Mouse (Mus musculus) heart, postnatal 14 days (tissue): ENCODE measurements around the gene Mfge8. TPM values are rescaled to one million over a fixed set of nuclear protein-coding genes. Genes with fewer than 3 reads are reported as not detected.

Experiments
- DNase-seq, 2 experiments: peaks; one replicate each; pipeline ENCODE4 v3.0.0; 2021 to 2022
- intact Hi-C: fragments of 180-260 bp; cut with DNase I; formaldehyde crosslinking; loops from one replicate; pipeline ENCODE4 v1.15.1; 2025
- long read RNA-seq, 2 experiments: library from polyadenylated mRNA; stranded (forward); transcript quantifications; one replicate each; pipeline ENCODE4 v2.0.0; 2021
- total RNA-seq, 2 experiments: library from RNA; stranded (reverse); gene quantifications; 2 replicates each; pipeline ENCODE4 v1.2.3; 2021

The Mfge8 gene
- 100 to 1,000 TPM; 145 to 153 TPM for total RNA-seq
- long read RNA-seq, experiment 1, transcript Mfge8-201 (10 exons, 2,125 nt): minor isoform, 25 of 303 reads
- long read RNA-seq, experiment 1, transcript Mfge8-202 (9 exons, 2,008 nt): major isoform, 257 of 303 reads
- long read RNA-seq, experiment 1, transcript Mfge8-209 (6 exons, 2,330 nt): minor isoform, 8 of 303 reads
- long read RNA-seq, experiment 1, partial matches to known transcripts: 10 of 303 reads
- long read RNA-seq, experiment 1, other reads (novel, unspliced or antisense): 1 of 303 reads
- long read RNA-seq, experiment 2, transcript Mfge8-201 (10 exons, 2,125 nt): minor isoform, 25 of 250 reads
- long read RNA-seq, experiment 2, transcript Mfge8-202 (9 exons, 2,008 nt): major isoform, 210 of 250 reads
- long read RNA-seq, experiment 2, partial matches to known transcripts: 9 of 250 reads
- long read RNA-seq, experiment 2, other reads (novel, unspliced or antisense): 4 of 250 reads

- peak; percentile 93 to 95 for DNase-seq
- intact Hi-C loops: loop anchor here (5.0 kb wide), 1 partner anchor 44 kb away; no protein-coding TSS in a partner anchor
These were observed at the start of gene Mfge8 for GRCm38 (mm10) chr7:79148711-79149266. Gene Mfge8 (minus strand): TSS chr7:79149060.

DNA sequence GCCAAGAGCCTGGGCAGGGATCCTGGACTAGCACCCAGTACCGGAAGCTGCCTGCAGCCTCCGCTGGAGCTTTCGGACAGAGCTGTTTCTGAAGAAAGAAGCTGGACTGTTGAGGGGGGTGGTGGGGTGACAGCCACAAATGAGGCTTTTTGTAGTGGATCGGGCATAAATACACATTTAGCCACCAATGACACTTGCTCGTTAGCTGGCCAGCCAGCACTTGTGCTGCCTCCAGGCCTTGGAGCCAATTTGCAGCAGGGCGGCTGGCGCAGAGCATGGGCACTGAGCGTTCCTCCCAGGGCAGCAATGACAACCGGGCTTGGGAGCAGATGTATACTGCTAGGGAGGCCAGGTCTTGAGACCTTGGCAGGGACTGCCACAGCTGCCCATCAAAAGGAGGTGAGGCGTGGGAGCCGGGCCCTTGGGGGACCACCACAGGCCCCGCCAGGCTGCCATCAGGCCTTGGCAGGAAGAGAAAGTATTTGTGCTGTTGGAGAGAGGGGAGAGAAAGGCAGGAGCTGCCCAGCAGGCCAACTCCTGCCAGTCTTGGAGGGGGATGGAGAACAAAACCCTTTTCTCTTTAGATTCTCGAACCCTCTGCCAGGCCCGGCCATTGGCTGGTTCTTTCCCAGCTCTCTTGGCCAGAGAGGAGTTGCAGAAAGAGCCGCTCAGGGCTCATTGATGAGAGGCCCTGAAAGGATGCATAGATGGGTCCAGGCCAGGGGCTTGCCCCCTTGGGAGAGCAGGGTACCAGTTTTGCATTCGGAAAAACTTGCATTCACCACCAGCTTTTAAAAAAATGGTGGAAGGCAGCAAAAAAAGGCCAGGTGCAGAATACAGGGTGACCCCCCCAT lies 45.9 kb upstream of the Mfge8 start:
- peak in 1 of 2 experiments; percentile 9 for DNase-seq
- intact Hi-C loops: loop anchor here (5.0 kb wide), 1 partner anchor 47 kb away; the partner anchor contains the start of gene Mfge8

- intact Hi-C loops: loop anchor here (5.0 kb wide), 1 partner anchor 47 kb away; the partner anchor contains the start of gene Mfge8
These were observed 45.1 kb upstream of the Mfge8 start for GRCm38 (mm10) chr7:79193936-79194335.

GRCm38 (mm10) chr7:79191501-79191900 lies 42.6 kb upstream of the Mfge8 start:
- no peak for DNase-seq
- intact Hi-C loops: loop anchor here (5.0 kb wide), 1 partner anchor 44 kb away; the partner anchor contains the start of gene Mfge8

More at GRCm38 (mm10) chr7:79193936-79194335, 45.1 kb upstream of the Mfge8 start:
- DNase-seq: no peak

DNA sequence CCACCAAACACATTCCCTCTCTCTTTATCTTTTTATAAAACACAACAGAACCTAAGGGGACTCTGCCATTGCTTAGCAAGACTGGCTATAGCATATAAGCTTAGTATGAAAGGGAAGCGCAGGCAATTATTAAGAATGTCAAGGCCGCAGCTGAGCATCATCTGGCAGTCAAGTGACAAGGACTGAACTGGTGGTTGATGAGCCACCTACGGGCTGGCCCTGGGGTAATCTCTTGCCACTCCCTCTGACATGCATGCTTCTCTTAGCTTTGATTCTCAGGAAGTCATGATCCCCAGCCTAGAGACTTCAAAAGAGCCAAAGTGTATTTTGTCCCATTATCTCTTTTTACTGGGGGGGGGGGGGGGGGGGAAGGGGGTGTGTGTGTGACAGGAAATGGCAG lies 41.7 kb upstream of the Mfge8 start:
- intact Hi-C loops: loop anchor here (5.0 kb wide), 1 partner anchor 43 kb away; the partner anchor contains the start of gene Mfge8
- DNase-seq: no peak

GRCm38 (mm10) chr7:79189211-79189610 lies 40.4 kb upstream of the Mfge8 start:
- DNase-seq: no peak
- intact Hi-C loops: no loop called here

DNA sequence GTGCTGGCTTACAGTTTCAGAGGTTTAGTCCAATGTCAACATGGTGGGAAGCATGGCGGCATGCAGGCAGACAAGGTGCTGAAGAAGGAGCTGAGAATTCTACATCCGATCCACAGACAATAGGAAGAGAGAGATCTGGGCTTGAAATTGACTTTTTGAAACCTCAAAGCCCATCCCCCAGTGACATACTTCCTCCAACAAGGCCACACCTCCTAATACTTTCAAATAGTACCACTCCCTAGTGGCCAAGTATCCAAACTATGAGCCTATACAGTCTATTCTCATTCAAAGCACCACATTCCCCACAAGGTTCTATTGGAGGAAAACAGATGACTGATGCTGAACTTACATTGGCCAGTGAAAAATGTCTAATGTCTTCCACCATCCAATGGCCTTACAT lies 38.7 kb upstream of the Mfge8 start:
- intact Hi-C loops: no loop called here
- DNase-seq: no peak

DNA sequence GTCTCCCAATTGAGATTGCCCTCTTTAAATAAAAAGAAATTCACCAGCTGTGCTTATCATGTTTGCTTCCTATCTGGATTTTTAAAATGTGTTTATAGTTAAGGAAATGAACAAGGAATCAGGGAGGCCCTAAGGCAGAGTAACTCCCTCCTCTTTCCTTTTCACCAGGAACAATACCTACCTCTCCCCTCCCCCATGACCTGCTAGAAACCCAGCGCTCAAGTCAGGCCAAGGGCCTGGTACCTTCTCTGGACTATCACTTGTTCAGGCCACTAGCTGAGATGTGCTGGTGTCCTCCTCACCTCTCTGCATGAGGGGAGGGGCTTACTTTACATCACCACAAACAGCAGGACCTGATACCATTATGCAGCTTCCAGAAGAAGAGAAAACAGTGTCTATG lies 34.6 kb upstream of the Mfge8 start:
- intact Hi-C loops: no loop called here
- no peak for DNase-seq

GRCm38 (mm10) chr7:79173800-79174199 lies 24.9 kb upstream of the Mfge8 start:
- no peak for DNase-seq
- intact Hi-C loops: no loop called here

DNA sequence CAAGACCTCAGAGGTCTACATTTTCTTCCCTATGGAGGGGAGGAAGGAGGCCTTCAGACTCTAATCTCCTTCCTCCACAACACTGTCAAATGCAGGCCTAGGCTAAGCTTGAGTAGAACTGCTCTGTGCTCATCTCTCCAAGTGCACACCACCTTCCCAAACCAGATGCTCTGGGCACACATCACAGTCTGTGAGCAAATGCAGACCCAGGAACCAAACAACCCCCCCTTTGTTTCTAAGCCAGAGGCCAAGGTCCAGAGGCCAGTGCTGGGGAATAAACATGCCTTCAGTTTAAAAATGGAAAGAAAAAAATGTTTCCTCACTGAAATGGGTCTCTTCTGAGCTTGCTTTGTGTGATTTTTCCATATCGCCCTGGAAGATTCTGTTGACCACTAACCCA lies 22.9 kb upstream of the Mfge8 start:
- no peak for DNase-seq
- intact Hi-C loops: no loop called here

DNA sequence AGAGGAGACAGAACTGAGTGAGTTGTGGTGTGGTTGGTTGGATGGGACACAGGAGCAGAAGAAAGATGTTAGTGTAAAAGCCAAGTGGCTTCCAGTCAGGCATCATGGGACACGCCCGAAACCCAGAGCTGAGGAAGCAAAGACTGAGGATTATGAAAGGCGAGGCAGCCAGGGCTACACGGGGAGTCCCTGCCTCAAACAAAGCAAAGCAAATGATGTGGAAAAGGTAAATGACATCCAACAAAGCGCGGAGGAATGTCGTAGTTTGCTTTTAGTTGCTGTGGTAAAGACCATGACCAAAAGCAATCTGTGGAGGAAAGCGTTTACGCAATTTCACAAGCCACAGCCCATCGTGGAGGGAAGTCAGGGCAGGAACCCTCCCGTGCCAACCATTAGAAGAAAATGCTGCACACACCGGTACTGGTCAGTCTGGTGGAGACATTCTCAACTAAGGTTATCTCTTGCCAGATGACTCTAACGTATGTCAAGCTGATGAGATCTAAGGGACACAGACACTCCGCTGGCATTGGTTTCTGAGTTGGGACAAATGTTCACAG lies 18.2 kb upstream of the Mfge8 start:
- DNase-seq: no peak
- intact Hi-C loops: no loop called here

GRCm38 (mm10) chr7:79159406-79159805 lies 10.5 kb upstream of the Mfge8 start:
- DNase-seq: no peak
- intact Hi-C loops: no loop called here

- intact Hi-C loops: loop anchor here (5.0 kb wide), 1 partner anchor 43 kb away; no protein-coding TSS in a partner anchor
- no peak for DNase-seq
These were observed 662 bp upstream of the Mfge8 start for GRCm38 (mm10) chr7:79149522-79149921.

- intact Hi-C loops: loop anchor here (5.0 kb wide), 1 partner anchor 44 kb away; no protein-coding TSS in a partner anchor
- DNase-seq: peak in 1 of 2 experiments; percentile 28
These were observed 768 bp downstream of the Mfge8 start for GRCm38 (mm10) chr7:79147931-79148653.

DNA sequence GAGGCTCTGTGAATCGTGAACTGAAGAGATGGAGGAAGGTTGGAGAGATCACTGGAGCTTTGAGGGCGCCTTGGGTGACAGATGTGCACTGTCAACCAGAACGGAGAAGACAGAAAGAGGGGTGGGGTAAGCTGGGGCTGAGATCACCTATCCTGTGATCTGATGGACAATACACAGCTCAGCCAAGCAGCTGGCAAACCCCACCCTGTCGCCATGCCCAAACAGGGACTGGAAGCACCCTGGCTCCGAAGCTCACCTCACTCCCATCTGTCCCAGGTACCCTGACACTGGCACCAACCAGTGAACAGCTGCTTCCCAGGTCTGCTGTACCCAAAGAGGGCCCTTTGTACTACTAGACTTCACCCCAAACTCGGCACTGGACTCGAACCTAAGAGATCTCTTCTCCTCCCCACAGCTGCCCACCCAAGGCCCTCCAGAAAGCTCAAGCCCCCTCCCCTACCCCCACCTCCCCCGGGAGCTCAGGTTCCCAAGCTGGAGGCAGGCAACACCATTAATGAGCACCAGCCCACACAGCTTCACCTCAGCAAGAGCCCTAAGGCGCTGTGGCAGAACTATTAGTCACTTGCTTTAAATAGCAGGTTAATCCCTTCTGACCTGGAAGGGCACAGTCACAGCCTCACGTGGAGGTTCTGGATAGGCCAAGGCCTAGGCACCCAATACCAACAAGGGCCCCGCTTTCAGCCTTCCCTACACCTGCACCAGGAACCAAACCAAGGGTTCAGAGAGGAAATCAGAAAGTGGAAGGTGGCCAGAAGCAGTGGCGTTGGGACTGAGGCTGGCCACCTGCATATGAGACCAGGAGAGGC lies 1.6 kb downstream of the Mfge8 start:
- intact Hi-C loops: loop anchor here (5.0 kb wide), 1 partner anchor 45 kb away; no protein-coding TSS in a partner anchor
- peak in 1 of 2 experiments; percentile 24 for DNase-seq

DNA sequence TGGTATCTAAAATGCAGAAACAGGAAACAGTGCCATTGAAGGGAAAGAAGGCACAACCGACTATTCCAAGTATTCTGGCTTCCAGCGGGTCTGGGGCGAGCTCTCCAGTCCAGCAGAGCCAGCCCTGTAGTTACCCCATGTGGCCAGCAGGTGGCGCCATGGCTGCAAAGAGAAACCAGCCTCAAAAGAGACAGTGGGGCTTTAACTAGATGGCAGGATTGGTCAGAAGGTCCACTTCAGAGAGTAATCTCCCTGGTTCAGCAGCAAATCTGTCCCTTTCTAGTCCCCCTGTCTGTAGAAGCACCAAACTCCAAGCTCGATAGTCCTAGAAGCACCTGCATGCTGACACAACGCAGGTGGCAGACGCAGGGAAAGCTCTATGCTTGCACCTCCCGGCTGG lies 8.0 kb downstream of the Mfge8 start:
- peak; percentile 82 to 90 for DNase-seq
- intact Hi-C loops: loop anchor here (1.0 to 5.0 kb wide), 3 partner anchors 87 to 326 kb away; partner anchors contain the start of gene Polg

GRCm38 (mm10) chr7:79139891-79140591 lies 8.8 kb downstream of the Mfge8 start:
- intact Hi-C loops: loop anchor here (5.0 kb wide), 2 partner anchors 212 to 327 kb away; partner anchors contain the start of gene Polg
- no peak for DNase-seq
